Mouse (Mus musculus) monocyte, adult 2 months (primary cell): ENCODE data around the gene Zmpste24.

Source experiments
- DNase-seq, 2 experiments: peaks; one replicate each; pipeline ENCODE4 v3.0.0; 2022; ENCODE audit warnings: low spot score in 2 of 2, low read depth in 1 of 2

The Zmpste24 gene

DNA sequence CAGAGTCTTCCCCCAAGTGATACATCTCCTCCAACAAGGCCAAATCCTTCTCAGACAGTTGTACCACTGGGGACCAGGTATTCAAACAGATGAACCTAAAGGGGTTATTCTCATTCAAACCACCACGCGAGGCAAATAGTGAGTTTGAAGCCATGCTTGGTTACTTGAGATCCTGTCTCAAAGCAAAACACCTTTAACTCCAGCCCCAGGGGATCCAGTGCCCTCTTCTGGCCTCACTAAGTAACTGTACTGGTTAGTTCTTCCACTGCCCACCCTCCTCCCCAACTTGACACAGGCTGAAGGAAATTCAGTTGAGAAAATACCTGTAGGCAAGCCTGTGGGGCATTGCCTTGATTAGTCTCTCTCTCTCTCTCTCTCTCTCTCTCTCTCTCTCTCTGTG, 65.0 kb downstream of the Zmpste24 start:
- no peak for DNase-seq

DNA sequence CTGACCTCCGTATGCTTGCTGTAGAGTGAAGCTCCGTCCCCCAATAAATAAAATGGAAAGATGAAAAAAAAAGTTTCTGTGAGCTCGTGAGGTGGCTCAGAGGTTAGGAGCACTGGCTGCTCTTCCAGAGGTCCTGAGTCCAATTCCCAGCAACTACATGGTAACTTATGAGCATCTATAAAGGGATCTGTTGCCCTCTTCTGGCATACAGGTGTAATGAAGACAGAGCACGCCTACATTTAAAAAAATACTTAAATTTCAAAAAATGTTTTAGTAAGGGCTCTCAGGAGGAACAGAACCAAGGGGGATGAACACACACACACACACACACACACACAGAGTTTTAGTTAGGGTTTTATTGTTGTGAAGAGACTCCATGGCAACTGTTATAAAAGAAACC, 66.6 kb downstream of the Zmpste24 start:
- DNase-seq, result no peak

DNA sequence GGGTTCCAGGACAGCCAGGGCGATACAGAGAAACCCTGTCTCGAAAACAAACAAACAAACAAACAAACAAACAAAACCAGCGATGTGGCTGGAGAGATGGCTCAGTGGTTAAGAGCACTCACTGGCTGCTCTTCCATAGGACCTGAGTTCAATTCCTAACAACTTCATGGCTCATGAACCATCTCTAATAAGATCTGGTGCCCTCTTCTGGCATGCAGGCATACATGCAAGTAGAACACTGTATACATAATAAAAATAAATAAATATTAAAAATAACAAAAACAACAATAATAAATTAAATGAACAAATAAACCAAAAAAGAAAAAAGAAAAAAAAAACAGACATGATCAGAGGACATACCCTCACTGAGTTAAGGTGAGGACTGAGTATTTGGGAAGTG, 68.4 kb downstream of the Zmpste24 start:
- DNase-seq, result no peak

DNA sequence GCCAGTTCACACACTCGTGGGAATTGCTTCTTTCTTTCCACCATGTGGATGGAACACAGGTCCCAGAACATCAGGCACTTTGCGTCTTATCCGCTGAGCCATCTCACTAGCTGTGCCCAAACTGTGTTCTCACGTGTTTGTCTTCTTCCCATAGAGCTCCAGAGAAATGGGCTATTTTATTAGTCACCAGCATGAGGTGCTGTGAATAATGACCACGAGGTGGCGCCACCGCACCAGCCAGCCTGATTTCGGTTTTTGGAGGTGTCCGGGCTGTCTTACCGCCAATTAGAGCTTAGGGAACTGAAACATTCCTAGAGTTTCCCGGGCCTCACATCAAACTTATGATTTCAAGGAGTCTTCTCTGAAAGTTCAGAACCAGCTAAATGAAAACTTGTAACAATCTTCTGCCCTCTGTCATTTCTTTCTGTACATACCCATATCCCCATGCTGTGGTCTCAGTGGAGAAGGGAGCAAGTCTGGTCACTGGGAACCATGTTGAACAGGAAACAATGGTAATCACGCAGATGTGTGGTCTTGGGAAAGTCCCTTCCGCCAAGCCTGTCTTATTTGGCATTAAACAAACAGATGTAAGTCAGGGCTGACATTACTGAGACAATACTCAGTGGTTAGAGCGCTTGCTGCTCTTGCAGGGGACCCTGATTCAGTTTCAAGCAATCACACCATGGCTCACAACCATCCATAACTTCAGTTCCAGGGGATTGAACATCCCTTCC, 69.2 kb downstream of the Zmpste24 start:
- peak in 1 of 2 experiments; percentile 67 for DNase-seq

DNA sequence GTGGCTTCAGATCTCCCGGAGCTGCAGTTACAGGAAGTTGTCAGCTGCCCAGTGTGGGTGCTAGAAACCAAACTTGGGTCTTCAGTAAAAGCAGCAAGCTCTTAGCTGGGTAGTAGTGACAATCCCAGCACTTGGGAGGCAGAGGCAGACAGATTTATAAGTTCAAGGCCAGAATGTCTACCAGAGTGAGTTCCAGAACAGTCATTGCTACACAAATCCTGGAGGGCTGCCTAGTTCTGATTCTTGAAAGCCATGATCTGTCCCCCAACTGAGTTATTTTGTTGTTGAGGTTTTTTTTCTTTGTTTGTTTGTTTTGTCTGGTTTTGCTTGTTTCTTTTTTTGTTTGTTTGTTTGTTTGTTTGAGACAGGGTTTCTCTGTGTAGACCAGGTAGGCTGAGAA, 69.9 kb downstream of the Zmpste24 start:
- DNase-seq, result no peak

DNA sequence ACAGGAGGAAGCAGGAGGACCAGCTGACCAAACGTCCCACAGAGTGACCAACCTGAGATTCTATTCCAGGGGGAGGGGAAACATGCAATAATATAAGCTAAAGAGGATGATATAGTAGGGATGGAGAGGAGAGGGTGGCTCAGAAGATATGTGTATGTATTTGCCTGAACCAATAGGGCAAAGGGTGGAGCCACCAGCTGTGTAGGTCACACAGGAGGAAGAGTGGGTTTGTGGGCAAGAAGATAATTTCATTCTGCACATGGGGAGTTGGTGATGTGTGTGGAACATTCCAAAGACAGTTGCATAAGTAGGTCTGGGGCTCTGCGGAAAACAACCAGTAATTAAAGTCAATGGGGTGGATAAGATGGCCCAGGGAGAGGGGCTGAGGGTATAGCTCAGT, 72.4 kb downstream of the Zmpste24 start:
- no peak for DNase-seq

DNA sequence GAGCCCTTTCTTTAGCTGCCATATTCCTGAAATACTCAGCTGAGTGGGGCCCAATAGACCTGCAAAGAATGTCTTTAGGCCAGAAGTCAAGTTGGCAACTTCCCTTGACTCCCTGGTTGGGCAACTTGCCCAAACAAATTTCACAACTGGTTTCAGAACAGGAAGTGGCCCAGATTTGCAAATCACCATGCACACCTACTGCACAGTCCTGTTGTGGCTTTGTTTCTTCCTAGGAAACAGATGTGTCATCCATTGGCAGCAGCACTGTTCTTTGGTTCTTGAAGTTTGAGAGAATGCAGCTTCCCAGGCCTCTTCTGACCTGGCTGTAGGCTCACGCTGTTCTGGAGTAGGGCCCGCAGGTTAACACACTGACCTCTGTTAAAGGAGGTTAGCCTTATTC, 74.1 kb downstream of the Zmpste24 start:
- peak; percentile 78 to 82 for DNase-seq

DNA sequence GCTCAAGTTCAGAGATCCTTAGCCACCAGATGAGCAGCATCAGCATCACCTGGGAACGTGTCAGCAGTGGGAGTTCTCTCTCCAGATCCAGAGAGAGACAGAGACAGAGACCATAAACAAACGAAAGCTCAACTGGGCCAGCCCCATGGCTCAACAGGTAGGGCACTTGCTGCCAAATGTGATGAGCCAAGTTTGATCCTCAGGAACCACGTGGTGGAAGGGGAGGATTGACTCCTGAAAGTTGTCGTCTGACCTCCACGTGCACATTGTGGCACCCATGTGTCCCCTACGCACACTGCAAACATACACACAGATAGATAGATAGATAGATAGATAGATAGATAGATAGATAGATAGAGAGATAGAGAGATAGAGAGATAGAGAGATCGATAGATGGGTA, 74.6 kb downstream of the Zmpste24 start:
- DNase-seq, result no peak

DNA sequence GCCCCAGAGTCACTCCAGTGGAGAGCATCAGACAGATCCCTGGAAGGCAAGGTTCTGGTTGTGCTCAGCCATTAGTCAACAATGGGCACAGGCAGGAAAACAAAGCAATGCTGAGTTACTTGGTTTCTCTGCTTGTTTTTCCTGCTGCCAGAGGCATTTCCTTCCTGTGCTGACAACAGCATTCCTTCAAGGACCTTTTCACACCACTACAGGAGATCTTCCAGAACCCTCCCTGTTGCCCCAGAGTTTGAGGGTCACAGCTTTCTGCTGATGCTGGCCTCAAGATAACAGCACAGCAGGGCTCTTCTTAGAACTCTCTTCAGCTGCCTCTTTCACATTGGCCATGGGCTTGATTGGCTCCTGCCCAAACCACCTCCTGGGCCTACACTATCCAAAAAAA, 76.1 kb downstream of the Zmpste24 start:
- DNase-seq, result no peak

DNA sequence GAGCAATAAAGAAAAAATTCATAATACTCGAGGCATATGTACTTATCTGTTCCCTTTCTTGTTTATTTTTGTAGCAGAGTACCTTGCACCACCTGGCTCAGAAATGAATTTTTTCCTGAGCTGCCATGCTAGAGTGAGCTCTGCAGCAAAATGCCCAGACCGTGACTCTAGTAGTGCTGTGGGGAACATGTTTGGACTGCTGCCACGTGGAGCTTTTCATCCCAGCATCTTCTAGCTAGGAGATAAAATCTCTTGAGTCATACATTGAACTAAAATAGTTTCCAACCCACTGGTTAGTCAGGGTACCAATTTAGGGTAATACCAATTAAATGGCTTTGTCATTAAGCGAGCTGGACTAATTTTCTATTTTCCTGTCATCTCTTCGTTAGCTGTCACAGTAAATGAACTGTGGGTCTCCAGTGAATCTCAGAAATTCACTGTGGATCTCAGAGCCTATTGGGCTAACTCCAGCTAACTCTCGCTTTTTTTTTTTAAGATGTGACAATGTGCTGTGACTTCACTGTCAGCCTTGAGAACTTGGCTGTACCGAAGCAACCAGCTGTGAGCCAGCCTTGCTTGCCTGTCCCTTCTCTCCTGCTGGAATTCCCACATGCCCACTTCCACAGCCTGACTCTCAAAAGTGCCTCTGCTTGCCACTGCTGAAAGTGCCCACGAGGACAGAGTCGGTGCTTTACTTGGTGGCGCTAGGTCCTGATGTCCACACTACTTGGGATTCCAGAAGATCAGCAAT, 77.8 kb downstream of the Zmpste24 start:
- DNase-seq, result no peak

DNA sequence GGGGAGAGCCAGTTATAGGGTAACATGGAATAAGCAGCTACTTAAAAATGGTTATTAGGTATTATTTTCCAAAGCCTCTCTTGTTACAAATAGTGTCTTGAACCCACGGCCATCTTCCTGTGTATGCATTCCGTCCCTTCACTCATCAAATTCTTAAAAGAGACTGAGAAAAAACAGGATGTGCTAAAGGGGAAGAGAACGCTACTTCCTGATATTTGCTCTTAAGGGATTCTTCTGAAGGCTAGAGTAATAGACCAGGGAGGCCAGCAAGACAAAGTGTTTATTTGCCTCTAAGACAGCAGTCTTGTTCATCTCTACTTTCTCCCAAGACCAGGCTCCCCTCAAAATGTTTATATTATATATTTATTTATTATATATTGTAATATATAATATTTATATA, 79.8 kb downstream of the Zmpste24 start:
- no peak for DNase-seq

DNA sequence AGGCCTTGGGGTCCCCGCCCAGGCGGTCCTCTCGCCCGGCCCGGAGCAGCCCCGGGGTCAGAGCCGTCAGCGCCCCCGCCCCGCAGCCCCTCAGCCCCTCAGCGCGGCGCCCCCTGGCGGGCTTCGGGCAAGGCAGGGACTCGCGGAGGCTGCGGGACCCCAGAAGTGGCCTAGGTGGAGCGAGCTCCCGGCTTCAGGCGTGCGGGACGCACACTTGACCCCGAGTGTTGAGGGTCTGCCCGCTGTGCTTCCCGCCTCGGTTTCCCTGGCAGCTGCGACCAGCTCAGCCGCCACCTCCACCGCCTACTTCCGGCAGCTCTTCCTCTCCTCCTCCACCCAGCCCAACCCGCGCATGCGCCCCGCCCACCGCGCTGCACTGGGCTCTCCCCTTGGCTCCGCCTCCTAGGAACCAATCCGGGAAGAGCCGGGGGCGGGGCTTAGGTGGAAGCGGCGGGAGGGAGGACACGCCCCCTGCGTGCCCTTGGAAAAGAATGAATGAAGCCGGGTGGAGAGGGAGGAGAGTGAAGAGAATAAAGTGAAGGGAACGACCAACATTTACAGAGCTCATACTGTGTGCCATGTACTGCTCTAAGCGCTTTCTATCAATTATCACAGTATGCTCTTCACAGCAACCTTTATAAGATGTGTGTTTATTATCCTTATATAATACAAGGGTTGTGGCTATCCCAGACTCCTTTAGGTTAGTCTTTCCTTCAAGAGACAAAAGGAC, 80.9 kb downstream of the Zmpste24 start, which contains the start of gene Smap2:
Gene Smap2 (minus strand): TSS at position 320 of the 730 bp plus-strand sequence.
- DNase-seq, result peak; percentile 84

DNA sequence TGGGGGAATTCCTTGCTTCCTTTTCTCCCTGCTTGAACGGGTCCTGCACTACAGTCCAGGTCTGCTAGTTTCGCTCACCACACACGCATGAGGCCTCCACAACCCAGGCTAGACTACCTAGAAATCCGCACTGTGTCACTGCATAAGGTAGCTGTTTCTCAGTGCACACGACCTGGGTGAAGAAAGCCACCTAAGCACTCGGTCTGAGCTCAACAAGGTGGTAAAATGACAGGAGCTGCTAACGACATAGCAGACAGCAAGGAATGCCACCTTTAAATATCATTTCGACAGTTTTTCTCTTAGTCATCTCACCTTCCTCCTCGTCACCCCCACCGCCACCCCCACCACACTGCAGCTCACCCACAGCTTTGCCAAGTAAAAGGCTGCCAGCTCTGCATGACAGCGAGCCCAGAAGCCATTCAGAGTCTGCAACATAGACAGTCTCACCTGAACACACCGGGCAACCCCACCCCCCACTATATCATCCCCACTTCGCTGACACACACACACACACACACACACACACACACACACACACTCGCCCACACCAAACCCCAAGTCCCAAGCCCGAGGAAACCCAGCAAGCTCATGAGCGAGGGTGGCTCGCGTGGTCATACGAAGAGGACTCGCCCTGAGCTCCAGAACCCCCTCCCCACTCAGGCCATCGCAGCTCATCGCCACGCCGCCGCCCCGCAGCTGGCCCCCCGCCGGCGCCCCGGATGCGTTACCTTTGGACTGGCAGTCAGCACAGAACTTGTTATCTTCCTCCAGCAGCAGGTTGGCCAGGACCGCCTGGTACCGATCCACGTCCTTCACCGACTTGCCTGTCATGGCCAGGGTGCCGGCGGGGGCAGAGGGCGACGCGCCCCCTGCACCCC, 81.8 kb downstream of the Zmpste24 start:
- no peak for DNase-seq

DNA sequence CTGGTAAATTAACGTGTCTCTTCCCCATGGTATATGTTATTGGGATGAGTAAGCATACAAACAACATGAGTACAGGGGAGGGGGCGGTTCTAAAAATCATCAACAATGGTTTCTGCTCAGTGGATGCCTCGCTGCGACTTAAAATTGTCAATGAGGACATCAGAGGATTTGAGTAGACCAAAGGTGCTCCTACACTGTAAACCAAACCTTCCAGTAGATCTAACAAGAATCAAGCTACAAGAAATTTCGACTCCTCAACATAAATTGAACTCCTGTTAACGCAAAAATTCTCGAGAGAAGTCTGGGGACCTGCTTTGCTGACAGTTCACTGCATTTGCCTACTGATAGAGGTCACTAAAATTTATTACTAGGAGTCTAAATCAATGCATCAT, 82.8 kb downstream of the Zmpste24 start:
- no peak for DNase-seq

DNA sequence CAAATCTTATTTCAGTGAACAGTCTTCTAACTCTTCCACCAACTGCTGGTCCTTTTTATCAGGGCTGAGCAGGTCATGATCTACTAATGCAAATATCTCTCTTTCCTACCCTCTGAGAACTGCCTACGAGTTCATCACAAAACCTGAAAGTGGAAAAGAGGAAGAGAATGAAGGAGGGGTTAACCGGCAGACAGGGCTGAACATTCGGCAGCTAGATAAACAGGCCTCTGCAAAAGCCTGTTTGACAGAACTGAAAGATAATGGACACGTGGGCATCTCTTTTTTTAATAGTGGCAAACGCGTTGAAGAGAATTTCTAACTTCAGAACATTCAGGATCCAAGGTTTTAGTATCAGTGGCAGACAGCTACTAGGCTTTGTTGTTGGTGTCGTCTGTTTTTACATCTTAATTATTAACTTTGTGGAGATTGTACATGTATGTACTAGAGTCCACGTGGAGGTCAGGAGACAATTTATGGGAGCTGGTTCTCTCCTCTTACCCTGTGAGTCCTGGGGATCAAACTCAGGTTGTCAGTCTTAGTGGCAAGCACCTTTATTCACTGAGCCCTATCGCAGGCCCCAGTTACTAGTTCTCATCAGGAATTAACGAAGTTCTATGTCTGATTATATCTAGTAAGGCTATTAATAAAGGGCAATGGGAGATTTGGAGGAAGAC, 83.3 kb downstream of the Zmpste24 start:
- DNase-seq, result peak in 1 of 2 experiments; percentile 28

DNA sequence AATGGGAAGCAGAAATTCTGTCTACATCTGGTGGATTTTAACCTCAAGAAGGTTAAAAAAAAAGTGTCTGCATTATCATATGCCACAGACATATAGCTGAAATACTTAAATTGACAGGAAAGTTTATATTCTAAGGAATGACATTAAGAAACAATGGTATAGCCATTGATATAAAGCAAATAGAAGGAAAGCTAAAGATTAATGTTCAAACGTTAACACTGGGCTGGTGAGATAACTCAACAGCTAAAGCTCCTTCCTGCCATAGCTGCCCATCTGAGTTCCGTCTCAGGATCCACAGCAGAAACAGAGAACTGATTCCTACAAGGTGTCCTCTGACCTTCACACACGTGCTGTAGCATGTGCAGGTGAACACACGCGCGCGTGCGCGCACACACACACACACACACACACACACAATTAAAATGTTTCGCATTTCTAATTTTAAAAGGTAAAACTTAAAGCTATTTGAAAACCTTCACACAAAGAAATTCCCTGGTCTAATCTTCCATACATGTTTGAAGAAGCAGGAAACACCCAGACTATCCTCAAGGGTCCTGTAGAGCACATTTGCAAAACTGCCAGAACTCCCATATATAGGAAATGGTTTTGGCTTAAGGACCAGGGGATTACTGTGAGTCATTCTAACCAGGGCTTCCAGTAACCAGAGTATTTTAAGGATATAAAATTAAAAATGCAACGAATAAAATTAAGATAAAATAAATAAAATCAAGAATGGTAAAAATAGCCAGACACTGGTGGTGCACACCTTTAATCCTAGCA, 87.1 kb downstream of the Zmpste24 start:
- no peak for DNase-seq
